Mouse (Mus musculus) forebrain, embryonic 13.5 days (tissue): ENCODE measurements around the gene 1700056E22Rik. TPM values are rescaled to one million over a fixed set of nuclear protein-coding genes. Genes with fewer than 3 reads are reported as not detected.

ENCODE experiments used
- ATAC-seq: fragments of 200-750 bp; cut with Nextera tagmentation; 2 replicates; pipeline ENCODE4 v1.8.0; 2017
- H3K27ac ChIP-seq: fragments of 300-500 bp; sonication (generic); 2 replicates; pipeline ENCODE4 v1.5.1; 2015; ENCODE audit warnings: inconsistent platforms, mild to moderate bottlenecking, moderate library complexity
- H3K27me3 ChIP-seq: fragments of 300-500 bp; sonication (generic); 2 replicates; pipeline ENCODE4 v1.6.1; 2015; ENCODE audit warnings: mild to moderate bottlenecking, inconsistent platforms
- H3K36me3 ChIP-seq: fragments of 300-500 bp; sonication (generic); 2 replicates; pipeline ENCODE4 v1.6.1; 2015; ENCODE audit warnings: mild to moderate bottlenecking, inconsistent platforms; ENCODE audit not compliant: poor library complexity, severe bottlenecking
- H3K4me1 ChIP-seq: fragments of 300-500 bp; sonication (generic); 2 replicates; pipeline ENCODE4 v1.6.1; 2015; ENCODE audit warnings: inconsistent platforms
- H3K4me2 ChIP-seq: fragments of 300-500 bp; sonication (generic); 2 replicates; pipeline ENCODE4 v1.6.1; 2015; ENCODE audit warnings: inconsistent platforms, mild to moderate bottlenecking, moderate library complexity
- H3K4me3 ChIP-seq: fragments of 300-500 bp; sonication (generic); 2 replicates; pipeline ENCODE4 v1.5.1; 2015; ENCODE audit warnings: mild to moderate bottlenecking, inconsistent platforms
- H3K9ac ChIP-seq: fragments of 300-500 bp; sonication (generic); 2 replicates; pipeline ENCODE4 v1.6.1; 2015; ENCODE audit warnings: mild to moderate bottlenecking, inconsistent platforms
- H3K9me3 ChIP-seq: fragments of 300-500 bp; sonication (generic); replicated peaks from 2 replicates; pipeline ENCODE4 v1.6.1; 2016; ENCODE audit warnings: inconsistent platforms
- WGBS: fragments of 180-500 bp; shearing (Covaris S2); methylation state at CpG from one replicate; pipeline ENCODE4 v1.1.7; 2015; 5-methylcytosine and 5-hydroxymethylcytosine counted together
- polyA plus RNA-seq: library from polyadenylated mRNA; unstranded; fragments of >200 nt; fragmentation: Nextera tagmentation; extraction: Ambion mirVana; gene quantifications from 2 replicates; pipeline ENCODE4 v1.2.1, GENCODE M21; 2015

1700056E22Rik gene
- polyA plus RNA-seq, 1 experiment from 2014 or later: 1.5 TPM

GRCm38 (mm10) chr1:184047818-184048217, 13.7 kb upstream of the 1700056E22Rik start:
- no peak overlapping the region for H3K4me3 ChIP-seq
- H3K9ac ChIP-seq: no peak overlapping the region
- 90% methylated on average over 9 of the region's 9 CpGs for WGBS
- peaks cover 20% of the 10 kb centered on the region for H3K4me1 ChIP-seq
- no peak overlapping the region for H3K27ac ChIP-seq
- no peaks in the 10 kb centered on the region for H3K9me3 ChIP-seq
- no peaks in the 10 kb centered on the region for H3K36me3 ChIP-seq
- no peaks in the 10 kb centered on the region for H3K27me3 ChIP-seq
- no peak for ATAC-seq
- no peak overlapping the region for H3K4me2 ChIP-seq

- ATAC-seq: no peak
- Histone ChIP-seq H3K9me3 (no peaks in the 10 kb centered on the region), H3K4me1 (peaks cover 26% of the 10 kb centered on the region), H3K4me3 (no peak overlapping the region), H3K27me3 (no peaks in the 10 kb centered on the region), H3K9ac (no peak overlapping the region), H3K27ac (no peak overlapping the region), H3K4me2 (no peak overlapping the region), H3K36me3 (no peaks in the 10 kb centered on the region)
- WGBS: 75% methylated on average over 6 of the region's 6 CpGs
Observed at GRCm38 (mm10) chr1:184046070-184046677, 12.1 kb upstream of the 1700056E22Rik start.

GRCm38 (mm10) chr1:184043391-184043790, 9.3 kb upstream of the 1700056E22Rik start:
- ATAC-seq: no peak
- H3K36me3 ChIP-seq: peaks cover 6% of the 10 kb centered on the region
- no peak overlapping the region for H3K4me3 ChIP-seq
- H3K9ac ChIP-seq: no peak overlapping the region
- WGBS: 67% methylated on average over 6 of the region's 6 CpGs
- H3K4me1 ChIP-seq: peaks cover 46% of the 10 kb centered on the region
- no peak overlapping the region for H3K27ac ChIP-seq
- H3K9me3 ChIP-seq: no peaks in the 10 kb centered on the region
- H3K27me3 ChIP-seq: no peaks in the 10 kb centered on the region
- no peak overlapping the region for H3K4me2 ChIP-seq

GRCm38 (mm10) chr1:184042745-184043144, 8.6 kb upstream of the 1700056E22Rik start:
- WGBS: 73% methylated on average over 9 of the region's 9 CpGs

GRCm38 (mm10) chr1:184041778-184042573, 7.9 kb upstream of the 1700056E22Rik start:
- H3K4me3 ChIP-seq: no peak overlapping the region
- peak overlapping the region; percentile 34 for H3K4me2 ChIP-seq
- 67% methylated on average over 9 of the region's 9 CpGs for WGBS
- H3K4me1 ChIP-seq: peaks cover 60% of the 10 kb centered on the region
- H3K9ac ChIP-seq: peak overlapping the region; percentile 43; the same call in 1 of the 2 replicates
- H3K9me3 ChIP-seq: no peaks in the 10 kb centered on the region
- ATAC-seq: 0 out of 2 replicates have a peak, but pooled peaks have one; percentile 17
- no peaks in the 10 kb centered on the region for H3K27me3 ChIP-seq
- no peak overlapping the region for H3K27ac ChIP-seq
- H3K36me3 ChIP-seq: peaks cover 19% of the 10 kb centered on the region

More at GRCm38 (mm10) chr1:184042745-184043144, 8.6 kb upstream of the 1700056E22Rik start:
- peaks cover 11% of the 10 kb centered on the region for H3K36me3 ChIP-seq
- no peak for ATAC-seq
- peak overlapping the region; percentile 34; the same call in 1 of the 2 replicates for H3K4me2 ChIP-seq
- H3K9ac ChIP-seq: no peak overlapping the region
- H3K9me3 ChIP-seq: no peaks in the 10 kb centered on the region
- H3K27ac ChIP-seq: no peak overlapping the region
- peaks cover 52% of the 10 kb centered on the region for H3K4me1 ChIP-seq
- no peak overlapping the region for H3K4me3 ChIP-seq
- H3K27me3 ChIP-seq: no peaks in the 10 kb centered on the region

- WGBS: 64% methylated on average over 1 of the region's 1 CpGs
- no peak overlapping the region for H3K9ac ChIP-seq
- H3K27me3 ChIP-seq: no peaks in the 10 kb centered on the region
- no peaks in the 10 kb centered on the region for H3K9me3 ChIP-seq
- no peak overlapping the region for H3K27ac ChIP-seq
- peaks cover 21% of the 10 kb centered on the region for H3K36me3 ChIP-seq
- peaks cover 66% of the 10 kb centered on the region for H3K4me1 ChIP-seq
- no peak for ATAC-seq
- no peak overlapping the region for H3K4me3 ChIP-seq
- H3K4me2 ChIP-seq: peak overlapping the region; percentile 27; the same call in 1 of the 2 replicates
Observed at GRCm38 (mm10) chr1:184040906-184041305, 6.8 kb upstream of the 1700056E22Rik start.

- H3K4me3 ChIP-seq: no peak overlapping the region
- peak overlapping the region; percentile 27; the same call in 1 of the 2 replicates for H3K4me2 ChIP-seq
- no peak for ATAC-seq
- H3K9ac ChIP-seq: no peak overlapping the region
- no peak overlapping the region for H3K27ac ChIP-seq
- H3K4me1 ChIP-seq: peaks cover 72% of the 10 kb centered on the region
- H3K36me3 ChIP-seq: peaks cover 21% of the 10 kb centered on the region
- H3K27me3 ChIP-seq: no peaks in the 10 kb centered on the region
- H3K9me3 ChIP-seq: no peaks in the 10 kb centered on the region
- WGBS: 83% methylated on average over 11 of the region's 11 CpGs
Observed at GRCm38 (mm10) chr1:184040181-184040580, 6.1 kb upstream of the 1700056E22Rik start.

- H3K4me1 ChIP-seq: peaks cover 69% of the 10 kb centered on the region
- peak overlapping the region; percentile 27; the same call in 1 of the 2 replicates for H3K4me2 ChIP-seq
- no peak for ATAC-seq
Observed at GRCm38 (mm10) chr1:184039301-184039700, 5.2 kb upstream of the 1700056E22Rik start.

GRCm38 (mm10) chr1:184037802-184038201, 3.7 kb upstream of the 1700056E22Rik start:
- peaks cover 73% of the 10 kb centered on the region for H3K4me1 ChIP-seq
- H3K4me2 ChIP-seq: no peak overlapping the region
- no peak for ATAC-seq
- H3K27ac ChIP-seq: no peak overlapping the region
- H3K36me3 ChIP-seq: peaks cover 21% of the 10 kb centered on the region
- no peak overlapping the region for H3K4me3 ChIP-seq
- 97% methylated on average over 4 of the region's 4 CpGs for WGBS
- no peaks in the 10 kb centered on the region for H3K27me3 ChIP-seq
- no peak overlapping the region for H3K9ac ChIP-seq
- no peaks in the 10 kb centered on the region for H3K9me3 ChIP-seq

More at GRCm38 (mm10) chr1:184039301-184039700, 5.2 kb upstream of the 1700056E22Rik start:
- H3K27ac ChIP-seq: no peak overlapping the region
- peaks cover 21% of the 10 kb centered on the region for H3K36me3 ChIP-seq
- H3K9me3 ChIP-seq: no peaks in the 10 kb centered on the region
- no peaks in the 10 kb centered on the region for H3K27me3 ChIP-seq
- no peak overlapping the region for H3K4me3 ChIP-seq
- no peak overlapping the region for H3K9ac ChIP-seq
- 91% methylated on average over 10 of the region's 10 CpGs for WGBS

- H3K27me3 ChIP-seq: no peaks in the 10 kb centered on the region
- H3K36me3 ChIP-seq: peaks cover 21% of the 10 kb centered on the region
- H3K9ac ChIP-seq: peak overlapping the region; percentile 70
- no peaks in the 10 kb centered on the region for H3K9me3 ChIP-seq
- no peak for ATAC-seq
- H3K4me3 ChIP-seq: peak overlapping the region; percentile 68
- H3K4me2 ChIP-seq: peak overlapping the region; percentile 88
- no peak overlapping the region for H3K27ac ChIP-seq
- peaks cover 63% of the 10 kb centered on the region for H3K4me1 ChIP-seq
- 2% methylated on average over 12 of the region's 12 CpGs for WGBS
Observed at GRCm38 (mm10) chr1:184035346-184035903, 1.3 kb upstream of the 1700056E22Rik start.

- peaks cover 56% of the 10 kb centered on the region for H3K4me1 ChIP-seq
- WGBS: under 1% methylated on average over 12 of the region's 12 CpGs
- ATAC-seq: no peak
Observed at GRCm38 (mm10) chr1:184034741-184035181, 660 bp upstream of the 1700056E22Rik start.

More at GRCm38 (mm10) chr1:184034741-184035181, 660 bp upstream of the 1700056E22Rik start:
- Histone ChIP-seq H3K27ac (peak overlapping the region; percentile 70), H3K9me3 (no peaks in the 10 kb centered on the region), H3K4me2 (peak overlapping the region; percentile 88), H3K9ac (peak overlapping the region; percentile 70), H3K4me3 (peak overlapping the region; percentile 68), H3K36me3 (peaks cover 21% of the 10 kb centered on the region), H3K27me3 (no peaks in the 10 kb centered on the region)
